Mouse (Mus musculus) stomach, adult 2 months (tissue): ENCODE measurements around the gene Lrriq4. TPM values are rescaled to one million over a fixed set of nuclear protein-coding genes. Genes with fewer than 3 reads are reported as not detected.

Source experiments
- polyA plus RNA-seq: library from polyadenylated mRNA; depleted of rRNA; stranded (reverse); fragments of >200 nt; gene quantifications from 2 replicates; pipeline ENCODE4 v1.2.3, GENCODE M21; 2012; rRNA removed

Gene Lrriq4
- not detected in 2 replicates for polyA plus RNA-seq

DNA sequence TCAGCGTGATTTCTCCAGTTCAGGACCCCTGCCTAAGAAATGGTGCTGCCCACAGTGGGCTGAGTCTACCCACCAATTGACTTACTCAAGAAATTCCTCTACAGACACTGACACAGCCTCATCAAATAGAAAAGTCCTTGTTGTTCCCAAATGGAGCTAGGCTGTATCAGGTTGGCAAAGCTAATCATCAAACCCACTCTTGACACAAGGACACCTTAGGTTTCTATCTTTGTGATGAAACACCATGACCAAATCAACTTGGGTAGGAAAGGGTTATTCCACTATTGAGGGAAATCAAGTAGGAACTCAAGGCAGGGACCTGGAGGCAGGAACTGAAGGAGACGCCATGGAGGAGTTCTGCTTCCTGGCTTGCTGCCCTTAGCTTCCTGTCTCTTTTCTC lies at the start of gene Lrriq4:
Gene Lrriq4 (plus strand): TSS at position 301 of the 400 bp plus-strand sequence.

DNA sequence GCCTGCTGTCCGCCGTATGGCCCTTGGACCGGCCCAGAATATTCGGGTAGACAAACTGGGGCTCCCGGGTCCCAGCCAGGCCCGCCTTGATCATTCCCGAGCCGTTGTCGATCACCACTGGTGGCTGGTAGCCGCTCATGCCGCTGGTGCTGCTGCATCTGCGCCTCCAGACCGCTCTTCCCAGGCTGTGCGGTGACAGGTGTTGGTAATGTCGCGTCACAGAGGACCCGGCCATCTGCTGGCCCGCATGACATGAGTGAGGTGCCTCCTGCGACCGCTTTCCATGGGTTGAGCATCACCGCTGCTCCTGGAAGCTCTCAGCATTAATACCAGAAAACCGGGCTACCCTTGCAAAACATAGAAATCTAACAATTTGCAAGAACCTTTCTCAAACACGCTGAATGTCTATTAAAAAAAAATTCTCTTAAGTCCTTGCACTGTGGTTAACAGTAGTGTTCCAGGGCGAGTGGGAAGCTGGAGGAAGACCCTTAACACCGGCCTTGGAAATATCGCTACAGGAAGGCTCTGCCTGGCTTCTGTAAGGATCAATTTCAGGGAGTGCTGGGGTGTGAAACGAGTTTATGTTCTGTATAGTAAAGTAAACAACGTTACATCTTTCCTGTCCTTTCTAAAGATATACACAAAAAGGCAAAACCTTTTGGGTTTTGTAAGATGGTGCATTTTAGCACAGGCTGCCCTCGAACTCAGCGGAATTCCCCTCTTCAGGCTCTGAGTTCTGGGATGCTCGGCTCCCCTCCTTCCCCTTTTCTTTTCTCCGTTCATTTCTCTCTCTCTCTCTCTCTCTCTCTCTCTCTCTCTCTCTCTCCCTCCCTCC lies 44.4 kb upstream of the Lrriq4 start, which contains the start of gene Actrt3:
Gene Actrt3 (minus strand): TSS at position 229 of the 835 bp plus-strand sequence.

DNA sequence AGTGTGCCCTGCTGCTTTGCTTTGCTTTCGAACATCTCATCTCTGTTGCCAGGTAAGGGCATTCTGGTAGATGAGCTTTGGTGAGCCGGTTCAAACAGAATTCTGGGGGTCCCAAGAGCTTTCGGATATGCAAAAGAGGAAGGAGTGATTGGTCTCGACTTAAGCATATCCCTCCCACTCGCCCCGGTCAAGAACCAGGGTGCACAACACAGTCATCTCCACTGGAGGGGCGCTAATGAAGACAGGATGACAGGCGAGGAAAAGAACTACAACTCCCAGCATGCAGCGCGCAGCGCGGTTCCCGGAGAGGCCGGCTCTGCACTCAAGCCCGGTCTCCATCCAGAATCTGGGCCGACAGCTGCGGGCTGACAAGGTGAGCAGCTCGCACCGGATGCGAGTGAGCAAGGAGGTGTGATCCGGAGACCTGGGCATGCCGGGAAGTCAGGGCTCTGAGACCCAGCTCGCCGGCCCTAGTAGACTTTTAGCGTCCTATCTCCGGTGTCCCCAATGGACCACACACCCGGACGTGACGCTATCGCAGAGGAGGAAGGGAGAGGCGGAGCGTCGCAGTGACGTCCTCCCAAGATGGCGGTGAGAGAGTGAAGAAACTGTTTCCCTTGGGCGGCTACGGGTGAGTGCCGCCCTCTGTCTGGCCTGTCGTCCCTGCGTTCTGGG lies 42.1 kb upstream of the Lrriq4 start, which contains the start of gene Mynn:
Gene Mynn (plus strand): TSS at position 1 of the 675 bp plus-strand sequence.

DNA sequence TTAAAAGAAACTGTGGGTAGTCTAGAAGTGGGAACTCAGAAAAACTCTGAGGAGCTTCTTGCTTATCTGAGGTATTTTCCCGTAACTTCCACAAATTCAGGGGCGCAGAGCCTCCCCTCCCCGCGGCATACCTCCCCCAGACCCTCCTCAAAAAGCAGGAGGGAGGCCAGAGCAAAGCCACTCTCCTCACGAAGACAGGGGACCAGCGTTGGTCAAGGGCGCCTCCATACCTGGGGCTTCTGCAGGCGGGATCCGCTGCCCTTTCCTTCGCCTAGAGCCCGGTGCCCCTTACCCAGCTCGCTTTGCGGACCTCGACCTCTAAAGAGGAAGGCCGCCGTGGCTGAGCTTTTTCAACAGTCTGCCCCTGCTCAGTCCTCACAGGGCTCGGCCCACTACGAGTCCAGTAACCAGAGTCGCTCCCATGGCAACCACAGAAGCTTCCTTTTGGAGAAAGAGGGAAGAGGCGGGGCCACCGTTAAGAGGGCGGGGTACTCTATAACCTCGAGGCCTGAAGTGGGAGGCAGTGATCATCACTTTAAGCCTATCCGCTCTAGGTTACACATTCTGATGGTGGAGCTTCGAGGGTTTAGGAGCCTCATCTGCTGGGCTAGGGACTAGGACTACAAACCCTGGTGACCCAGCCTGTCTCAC lies 3.3 kb downstream of the Lrriq4 start, which contains the start of gene Lrrc34:
Gene Lrrc34 (minus strand): TSS at position 430 of the 651 bp plus-strand sequence.

DNA sequence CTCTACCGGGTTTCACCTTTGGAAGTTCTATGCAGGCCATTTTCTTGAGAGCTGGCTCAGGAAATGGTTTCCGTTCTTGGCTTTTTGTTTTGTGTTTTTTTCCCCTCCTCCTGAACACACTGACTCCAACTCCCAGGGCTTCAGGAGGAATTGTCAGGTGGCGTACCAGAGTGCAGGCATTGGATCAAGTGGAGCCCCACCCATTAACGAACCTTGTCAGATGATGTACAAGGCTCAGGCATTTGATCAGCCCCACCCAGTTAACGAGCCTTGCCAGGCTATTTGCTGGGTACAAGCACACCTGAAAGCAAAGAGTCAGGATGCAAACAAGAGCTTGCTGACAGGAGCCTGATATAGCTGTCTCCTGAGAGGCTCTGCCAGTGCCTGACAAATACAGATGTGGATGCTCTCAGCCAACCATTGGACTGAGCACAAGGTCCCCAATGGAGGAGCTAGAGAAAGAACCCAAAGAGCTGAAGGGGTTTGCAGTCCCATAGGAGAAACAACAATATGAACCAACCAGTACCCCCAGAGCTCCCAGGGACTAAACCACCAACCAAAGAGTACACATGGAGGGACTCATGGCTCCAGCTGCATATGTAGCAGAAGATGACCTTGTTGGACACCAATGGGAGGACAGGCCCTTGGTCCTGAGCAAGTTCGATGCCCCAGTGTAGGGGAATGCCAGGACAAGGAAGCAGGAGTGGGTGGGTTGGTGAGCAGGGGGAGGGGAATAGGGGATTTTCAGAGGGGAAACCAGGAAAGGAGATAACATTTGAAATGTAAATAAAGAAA lies 55.6 kb downstream of the Lrriq4 start, which contains the start of gene Lrrc31:
Gene Lrrc31 (minus strand): TSS at position 133 of the 795 bp plus-strand sequence.

Other genes starting within 250 kb of the Lrriq4 start
- 5.2 and 8.6 TPM in 2 replicates for gene Mecom, start 96.5 kb upstream of the Lrriq4 start, polyA plus RNA-seq
- gene Actrt3, start 44.6 kb upstream of the Lrriq4 start, polyA plus RNA-seq: not detected in 2 replicates
- 1.5 and 3.3 TPM in 2 replicates for gene Mynn, start 42.4 kb upstream of the Lrriq4 start, polyA plus RNA-seq
- gene Lrrc34, start 3.4 kb downstream of the Lrriq4 start, polyA plus RNA-seq: not detected in 2 replicates
- gene Lrrc31, start 55.3 kb downstream of the Lrriq4 start, polyA plus RNA-seq: 1.5 and 2.6 TPM in 2 replicates
- gene Samd7, start 101.8 kb downstream of the Lrriq4 start, polyA plus RNA-seq: not detected in 2 replicates
- gene Sec62, start 148.4 kb downstream of the Lrriq4 start, polyA plus RNA-seq: 3.8 and 5.9 TPM in 2 replicates
- 5.9 and 6.6 TPM in 2 replicates for gene Gpr160, start 211.4 kb downstream of the Lrriq4 start, polyA plus RNA-seq